Mouse (Mus musculus) forebrain, embryonic 14.5 days (tissue): ENCODE data around the gene Npr2. TPM values are rescaled to one million over a fixed set of nuclear protein-coding genes. Genes with fewer than 3 reads are reported as not detected.
"Not testable (repeated sequence)": the region's sequence is repeated elsewhere in the genome, so short reads cannot be mapped to it uniquely, and the experiment has no call there.

Experiments
- ATAC-seq: fragments of 200-750 bp; cut with Nextera tagmentation; 2 replicates; pipeline ENCODE4 v1.8.0; 2017; ENCODE audit warnings: mild to moderate bottlenecking, moderate library complexity
- DNase-seq: peaks from one replicate; pipeline ENCODE4 v3.0.0-alpha.2; 2015; ENCODE audit warnings: low spot score
- H3K27ac ChIP-seq: fragments of 300-500 bp; sonication (generic); 2 replicates; pipeline ENCODE4 v1.5.1; 2014; ENCODE audit warnings: low read depth, mild to moderate bottlenecking, control low read depth, low read length, moderate library complexity
- H3K27me3 ChIP-seq: fragments of 300-500 bp; sonication (generic); replicated peaks from 2 replicates; pipeline ENCODE4 v1.6.1; 2014; ENCODE audit warnings: low read length, control low read depth, mixed read lengths; ENCODE audit not compliant: control insufficient read depth, insufficient read depth
- H3K36me3 ChIP-seq: fragments of 300-500 bp; sonication (generic); 2 replicates; pipeline ENCODE4 v1.6.1; 2014; ENCODE audit warnings: low read length, control low read depth; ENCODE audit not compliant: control insufficient read depth, insufficient read depth
- H3K4me1 ChIP-seq: fragments of 300-500 bp; sonication (generic); 2 replicates; pipeline ENCODE4 v1.6.1; 2014; ENCODE audit warnings: antibody characterized with exemption, low read length, control low read depth; ENCODE audit not compliant: control insufficient read depth, insufficient read depth
- H3K4me2 ChIP-seq: fragments of 300-500 bp; sonication (generic); 2 replicates; pipeline ENCODE4 v1.6.1; 2014; ENCODE audit warnings: mild to moderate bottlenecking, control low read depth, low read length
- H3K4me3 ChIP-seq: fragments of 300-500 bp; sonication (generic); 2 replicates; pipeline ENCODE4 v1.5.1; 2014; ENCODE audit warnings: low read depth, low read length, control low read depth
- H3K9ac ChIP-seq: fragments of 300-500 bp; sonication (generic); 2 replicates; pipeline ENCODE4 v1.6.1; 2014; ENCODE audit warnings: mild to moderate bottlenecking, low read length, control low read depth, moderate library complexity
- H3K9me3 ChIP-seq: fragments of 300-500 bp; sonication (generic); replicated peaks from 2 replicates; pipeline ENCODE4 v1.6.1; 2016; ENCODE audit warnings: low read length, control low read depth, mixed read lengths; ENCODE audit not compliant: control insufficient read depth
- WGBS: fragments of 180-500 bp; shearing (Covaris S2); extraction: QIAGEN DNeasy Blood & Tissue Kit; methylation state at CpG from one replicate; pipeline ENCODE4 v1.1.7; 2014; 5-methylcytosine and 5-hydroxymethylcytosine counted together
- polyA plus RNA-seq: library from polyadenylated mRNA; unstranded; fragments of >200 nt; fragmentation: Nextera tagmentation; extraction: Ambion mirVana; gene quantifications from 2 replicates; pipeline ENCODE4 v1.2.1, GENCODE M21; 2014

The Npr2 gene
- polyA plus RNA-seq, 1 experiment from 2014 or later, result 11.2 TPM

DNA sequence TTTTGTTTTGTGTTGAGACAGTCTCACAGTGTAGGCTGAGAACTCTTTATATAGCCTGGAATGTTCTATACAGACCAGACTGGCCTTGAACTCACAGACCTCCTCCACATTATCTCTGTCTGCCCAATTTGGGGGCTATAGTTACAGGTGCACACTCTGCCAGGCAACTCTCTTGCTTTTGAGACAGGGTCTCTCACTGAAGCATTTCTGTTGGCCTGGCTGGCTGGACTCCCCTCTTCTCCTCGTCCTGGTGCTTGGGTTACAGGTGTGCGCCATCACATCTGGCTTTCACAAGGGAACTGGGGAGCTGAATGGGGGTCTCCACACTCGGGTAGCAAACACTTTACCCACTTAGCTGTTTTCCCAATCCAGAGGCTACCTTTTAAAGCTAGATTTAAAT is 39.8 kb upstream of the Npr2 start:
- no peak for DNase-seq
- no peak overlapping the region for H3K27ac ChIP-seq
- 76% methylated on average over 3 of the region's 3 CpGs for WGBS

DNA sequence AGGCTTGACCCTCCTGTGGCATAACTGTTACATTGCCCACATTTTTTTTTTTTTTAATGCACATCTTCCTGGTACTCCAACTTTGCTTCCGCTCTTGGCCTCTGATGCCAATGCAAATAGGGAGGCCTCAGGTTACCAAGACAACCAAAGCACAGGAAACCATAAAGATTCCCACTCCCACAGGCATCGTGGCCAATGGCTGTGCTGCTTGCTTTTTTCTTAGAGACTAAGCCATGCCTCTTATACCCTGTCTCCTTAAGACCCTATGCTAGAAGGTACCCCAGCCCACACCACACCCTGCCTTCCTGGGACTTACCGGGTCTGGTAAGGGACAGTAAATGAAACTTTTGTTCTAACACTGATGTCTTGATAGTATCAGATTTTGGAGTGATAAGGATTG is 38.3 kb upstream of the Npr2 start:
- no peaks in the 10 kb centered on the region for H3K4me1 ChIP-seq
- H3K4me3 ChIP-seq, result no peak overlapping the region
- no peak overlapping the region for H3K27ac ChIP-seq
- no peaks in the 10 kb centered on the region for H3K9me3 ChIP-seq
- no peak overlapping the region for H3K4me2 ChIP-seq
- no peaks in the 10 kb centered on the region for H3K27me3 ChIP-seq
- H3K9ac ChIP-seq, result no peak overlapping the region
- 75% methylated on average over 3 of the region's 3 CpGs for WGBS
- H3K36me3 ChIP-seq, result no peaks in the 10 kb centered on the region
- ATAC-seq (no peak), DNase-seq (no peak)

More for the DNA sequence above, 39.8 kb upstream of the Npr2 start:
- no peak overlapping the region for H3K4me3 ChIP-seq
- H3K36me3 ChIP-seq, result no peaks in the 10 kb centered on the region
- no peaks in the 10 kb centered on the region for H3K9me3 ChIP-seq
- no peak overlapping the region for H3K4me2 ChIP-seq
- no peaks in the 10 kb centered on the region for H3K27me3 ChIP-seq
- no peak overlapping the region for H3K9ac ChIP-seq
- no peaks in the 10 kb centered on the region for H3K4me1 ChIP-seq
- no peak for ATAC-seq

DNA sequence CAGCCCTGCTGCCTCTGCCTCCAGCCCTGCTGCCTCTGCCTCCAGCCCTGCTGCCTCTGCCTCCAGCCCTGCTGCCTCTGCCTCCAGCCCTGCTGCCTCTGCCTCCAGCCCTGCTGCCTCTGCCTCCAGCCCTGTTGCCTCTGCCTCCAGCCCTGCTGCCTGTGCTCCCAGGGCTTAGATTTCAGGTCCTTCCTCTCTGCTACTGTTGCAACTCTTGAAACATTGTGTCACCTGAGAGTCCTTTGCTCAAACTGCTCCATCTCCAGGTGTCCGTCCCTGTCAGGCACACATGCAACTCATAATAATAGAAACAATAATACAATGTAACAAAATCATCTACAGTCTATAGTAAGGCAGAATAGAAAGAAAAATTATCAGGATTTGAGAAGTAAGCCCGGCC is 35.1 kb upstream of the Npr2 start:
- ATAC-seq, H3K9me3 ChIP-seq, DNase-seq, H3K27me3 ChIP-seq, H3K4me3 ChIP-seq, H3K36me3 ChIP-seq, H3K4me2 ChIP-seq, H3K9ac ChIP-seq, H3K4me1 ChIP-seq, H3K27ac ChIP-seq: not testable (repeated sequence)
- 81% methylated on average over 2 of the region's 2 CpGs for WGBS

DNA sequence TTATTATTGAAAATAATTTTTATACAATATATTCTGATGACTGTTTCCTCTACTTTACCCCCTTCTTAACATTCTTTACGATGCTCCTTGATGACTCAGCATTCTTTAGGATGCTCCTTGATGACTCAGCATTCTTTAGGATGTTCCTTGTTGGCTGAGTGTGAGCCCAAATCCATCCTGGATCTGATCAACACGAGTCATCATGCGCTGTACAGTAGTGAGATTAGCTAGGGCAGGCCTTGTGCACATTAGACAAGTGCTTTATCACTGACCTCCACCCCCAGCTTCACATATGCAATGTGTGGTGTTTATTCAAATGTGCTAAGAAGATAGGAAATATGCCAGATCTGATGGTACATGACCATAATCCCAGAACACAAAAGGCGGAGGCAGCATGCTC is 33.5 kb upstream of the Npr2 start:
- WGBS, result 84% methylated on average over 4 of the region's 4 CpGs
- ATAC-seq (no peak), DNase-seq (no peak)
- Histone ChIP-seq H3K4me1 (no peaks in the 10 kb centered on the region), H3K9me3 (no peaks in the 10 kb centered on the region), H3K27ac (no peak overlapping the region), H3K27me3 (no peaks in the 10 kb centered on the region), H3K36me3 (no peaks in the 10 kb centered on the region), H3K4me3 (no peak overlapping the region), H3K9ac (no peak overlapping the region), H3K4me2 (no peak overlapping the region)

DNA sequence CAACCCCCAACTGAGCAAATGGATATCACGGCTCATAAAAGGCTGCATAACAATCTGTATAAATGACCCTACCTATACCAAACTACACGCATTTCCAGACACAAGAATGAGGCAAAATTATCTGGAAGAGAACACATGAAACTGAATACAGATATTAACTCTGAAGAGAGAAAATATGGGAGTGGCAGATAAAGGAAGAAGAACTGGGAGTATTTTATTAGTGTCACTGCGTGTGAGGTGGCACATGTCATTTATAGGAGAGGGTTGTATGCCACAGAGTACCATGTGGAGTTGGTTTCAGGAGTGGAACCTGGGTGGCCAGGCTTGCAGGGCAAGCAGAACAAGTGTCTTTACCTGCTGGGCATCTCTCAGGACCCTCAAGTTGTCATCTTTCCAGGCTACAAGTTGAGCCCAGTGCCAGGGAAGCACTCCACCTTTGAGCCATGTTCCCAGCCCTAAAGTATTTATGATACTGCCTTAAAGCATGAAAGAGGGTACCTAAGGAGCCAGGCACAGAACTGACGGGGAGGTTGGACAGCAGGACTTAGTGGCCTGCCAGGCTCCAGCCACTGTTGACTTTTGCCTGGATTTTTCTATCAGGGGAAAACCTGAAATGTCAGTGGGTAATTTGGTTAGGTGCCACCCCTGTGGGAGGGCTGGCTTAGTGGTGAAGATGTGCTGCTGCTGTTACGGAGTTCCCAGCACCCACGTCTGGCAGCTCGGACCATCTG is 32.9 kb upstream of the Npr2 start:
- no peaks in the 10 kb centered on the region for H3K9me3 ChIP-seq
- H3K4me1 ChIP-seq, result no peaks in the 10 kb centered on the region
- 91% methylated on average over 7 of the region's 7 CpGs for WGBS
- no peak overlapping the region for H3K27ac ChIP-seq
- ATAC-seq (no peak), DNase-seq (no peak)
- H3K36me3 ChIP-seq, result no peaks in the 10 kb centered on the region
- no peak overlapping the region for H3K9ac ChIP-seq
- no peaks in the 10 kb centered on the region for H3K27me3 ChIP-seq
- H3K4me3 ChIP-seq, result no peak overlapping the region
- H3K4me2 ChIP-seq, result no peak overlapping the region

DNA sequence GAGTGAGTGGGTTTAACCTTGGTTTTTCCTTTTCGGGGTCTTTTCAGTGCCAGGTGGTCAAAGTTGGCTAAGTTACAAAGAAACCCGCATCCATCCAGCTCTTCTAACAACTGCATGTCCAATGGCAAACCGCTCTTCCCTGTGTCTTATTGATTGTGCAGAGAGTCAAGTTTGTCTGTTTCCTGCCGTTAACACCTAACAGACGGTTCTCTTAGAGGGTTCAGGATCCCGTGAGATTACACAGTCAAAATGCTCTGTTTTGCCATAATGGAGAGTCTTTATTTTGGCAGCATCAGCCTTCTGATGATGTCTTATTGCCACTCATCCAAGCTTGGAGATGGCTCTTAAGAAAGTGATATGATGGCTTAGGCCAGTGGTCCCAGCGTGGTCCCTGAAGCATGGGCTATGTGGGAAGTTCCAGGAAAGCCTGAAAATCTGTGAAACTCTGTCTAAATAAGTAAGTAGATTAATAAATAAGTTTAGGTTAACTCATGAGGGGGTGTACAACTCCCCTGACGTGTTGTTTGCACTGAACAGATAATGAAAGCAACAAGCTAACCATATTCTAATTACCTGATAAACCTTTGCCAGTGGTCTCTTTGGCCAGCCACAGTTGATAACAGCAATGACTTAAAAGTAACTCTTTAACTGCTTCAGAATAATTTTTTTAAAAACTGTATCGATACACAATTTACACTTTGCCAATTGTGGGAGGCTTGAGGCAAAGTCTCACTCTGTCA is 31.4 kb upstream of the Npr2 start:
- 75% methylated on average over 9 of the region's 9 CpGs for WGBS
- H3K4me3 ChIP-seq, result no peak overlapping the region
- H3K9me3 ChIP-seq, result no peaks in the 10 kb centered on the region
- H3K4me2 ChIP-seq, result no peak overlapping the region
- H3K36me3 ChIP-seq, result no peaks in the 10 kb centered on the region
- no peaks in the 10 kb centered on the region for H3K27me3 ChIP-seq
- H3K27ac ChIP-seq, result no peak overlapping the region
- H3K9ac ChIP-seq, result no peak overlapping the region
- no peak for ATAC-seq
- DNase-seq, result no peak
- no peaks in the 10 kb centered on the region for H3K4me1 ChIP-seq

DNA sequence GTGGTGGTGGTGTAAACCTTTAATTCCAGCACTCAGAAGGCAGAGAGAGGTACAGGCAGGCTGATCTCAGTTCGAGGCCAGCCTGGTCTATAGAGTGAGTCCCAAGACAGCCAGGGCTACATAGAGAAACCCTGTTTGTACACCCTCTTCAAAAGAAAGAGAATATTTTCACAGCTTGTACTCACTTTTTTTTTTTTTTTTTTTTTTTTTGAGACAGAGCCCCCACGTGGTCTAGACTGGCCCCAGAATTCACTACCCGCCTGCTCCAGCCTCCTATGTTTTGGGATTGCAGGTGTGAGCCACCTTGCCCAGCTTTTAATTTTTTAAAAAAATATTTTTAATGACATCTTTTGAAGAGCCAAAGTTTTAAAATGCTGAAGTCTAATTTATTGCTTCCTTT is 27.6 kb upstream of the Npr2 start:
- H3K27me3 ChIP-seq, result no peaks in the 10 kb centered on the region
- 77% methylated on average over 3 of the region's 3 CpGs for WGBS

DNA sequence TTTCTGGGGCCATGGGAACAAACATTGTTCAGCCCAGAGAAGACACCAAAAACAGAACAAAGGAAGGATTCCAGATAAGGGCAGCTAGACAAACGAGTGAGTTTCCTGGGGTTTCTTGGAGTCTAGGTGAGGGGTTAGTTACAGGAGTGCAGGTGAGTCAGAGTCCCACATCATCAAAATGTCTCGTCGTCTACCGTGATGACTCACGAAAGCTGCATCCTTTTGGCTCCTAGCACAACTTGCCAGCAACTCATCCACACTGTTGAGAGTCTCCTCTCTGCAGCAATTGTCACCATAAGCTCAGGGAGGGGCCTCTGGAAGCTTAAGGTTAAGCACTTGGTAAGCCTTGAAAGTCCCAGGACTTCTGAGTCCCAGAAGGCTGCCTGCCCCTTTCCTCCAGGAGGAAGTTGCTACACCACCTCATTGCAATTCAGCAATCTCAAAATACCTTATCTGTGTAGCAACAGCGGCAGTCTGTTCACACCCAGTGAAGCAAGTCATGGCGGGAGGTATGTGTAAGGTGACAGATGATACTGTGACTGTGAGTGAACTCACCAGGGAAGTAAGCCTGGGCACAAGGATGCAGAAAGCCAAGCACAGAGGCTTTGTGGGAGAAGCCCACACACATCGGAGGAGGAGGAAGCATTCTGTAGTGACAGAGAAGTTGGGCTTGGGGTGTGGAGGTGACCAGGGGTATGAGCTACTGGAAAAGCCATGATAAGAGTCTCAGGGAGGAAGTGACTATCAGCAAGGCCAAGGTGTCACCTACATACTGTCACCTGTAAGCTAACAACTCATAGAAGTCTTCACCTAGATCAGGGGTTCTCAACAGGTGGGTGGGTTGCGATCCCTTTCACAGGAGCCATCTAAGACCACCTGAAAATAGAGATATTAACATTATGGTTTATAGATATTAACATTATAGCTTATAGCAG is 26.7 kb upstream of the Npr2 start:
- Histone ChIP-seq H3K4me3 (no peak overlapping the region), H3K27ac (no peak overlapping the region), H3K4me1 (no peaks in the 10 kb centered on the region), H3K27me3 (no peaks in the 10 kb centered on the region), H3K4me2 (no peak overlapping the region), H3K9ac (no peak overlapping the region), H3K36me3 (no peaks in the 10 kb centered on the region), H3K9me3 (no peaks in the 10 kb centered on the region)
- whole genome bisulfite sequencing, result 84% methylated on average over 9 of the region's 9 CpGs
- DNase-seq (no peak), ATAC-seq (no peak)

More for the DNA sequence above, 27.6 kb upstream of the Npr2 start:
- no peaks in the 10 kb centered on the region for H3K4me1 ChIP-seq
- no peaks in the 10 kb centered on the region for H3K36me3 ChIP-seq
- H3K4me3 ChIP-seq, result no peak overlapping the region
- no peak overlapping the region for H3K27ac ChIP-seq
- no peak overlapping the region for H3K9ac ChIP-seq
- DNase-seq (no peak), ATAC-seq (no peak)
- H3K4me2 ChIP-seq, result no peak overlapping the region
- H3K9me3 ChIP-seq, result no peaks in the 10 kb centered on the region
